Mouse (Mus musculus): ENCODE measurements at regions not wholly inside any gene's neighbourhood (a gene's known extent, or its start where the extent isn't known, plus 50 kb on each side); places are given as distances from the start of the nearest gene placed in this dataset.
A peak's percentile ranks its signal among the peaks of the same experiment; 100 is the strongest.
"Not testable (repeated sequence)": the region's sequence is repeated elsewhere in the genome, so short reads cannot be mapped to it uniquely, and the experiment has no call there.

GRCm38 (mm10) chr11:40510325-40511239 lies 184.4 kb downstream of the Mat2b start:
- DNase-seq: no peak

GRCm38 (mm10) chr11:40491599-40491998 lies 203.4 kb downstream of the Mat2b start:
- DNase-seq: no peak

- not testable (repeated sequence) for DNase-seq
Measured at GRCm38 (mm10) chr11:40478171-40478570, 216.8 kb downstream of the Mat2b start.

GRCm38 (mm10) chr11:40477294-40477693 lies 217.7 kb downstream of the Mat2b start:
- DNase-seq: no peak

GRCm38 (mm10) chr11:40469080-40469705 lies 225.8 kb downstream of the Mat2b start:
- no peak for DNase-seq

GRCm38 (mm10) chr11:40456571-40456970 lies 238.4 kb downstream of the Mat2b start:
- DNase-seq: no peak

- DNase-seq: not testable (repeated sequence)
Measured at GRCm38 (mm10) chr11:40454994-40455393, 240.0 kb downstream of the Mat2b start.

GRCm38 (mm10) chr11:40446846-40447245 lies 248.2 kb downstream of the Mat2b start:
- DNase-seq: no peak

GRCm38 (mm10) chr11:40434002-40434401 lies 261.0 kb downstream of the Mat2b start:
- no peak for DNase-seq

GRCm38 (mm10) chr11:40428858-40429257 lies 266.1 kb downstream of the Mat2b start:
- no peak for DNase-seq

- no peak for DNase-seq
Measured at GRCm38 (mm10) chr11:40424316-40424715, 270.7 kb downstream of the Mat2b start.

- no peak for DNase-seq
Measured at GRCm38 (mm10) chr11:40407571-40407970, 287.4 kb downstream of the Mat2b start.

GRCm38 (mm10) chr11:40402249-40402648 lies 292.8 kb downstream of the Mat2b start:
- DNase-seq: no peak

- no peak for DNase-seq
Measured at GRCm38 (mm10) chr11:40397453-40398104, 297.4 kb downstream of the Mat2b start.

- DNase-seq: peak; percentile 3
Measured at GRCm38 (mm10) chr11:40395331-40395730, 299.7 kb downstream of the Mat2b start.

- no peak for DNase-seq
Measured at GRCm38 (mm10) chr11:40394864-40395266, 300.1 kb downstream of the Mat2b start.

- no peak for DNase-seq
Measured at GRCm38 (mm10) chr11:40394283-40394758, 300.7 kb downstream of the Mat2b start.

GRCm38 (mm10) chr11:40380696-40381095 lies 314.3 kb downstream of the Mat2b start:
- no peak for DNase-seq

GRCm38 (mm10) chr11:40371696-40372095 lies 323.3 kb downstream of the Mat2b start:
- no peak for DNase-seq

- DNase-seq: no peak
Measured at GRCm38 (mm10) chr11:40366573-40366972, 328.4 kb downstream of the Mat2b start.

- DNase-seq: no peak
Measured at GRCm38 (mm10) chr11:40362530-40363185, 332.3 kb downstream of the Mat2b start.
